ENCODE assay signal across 8 mouse cellular contexts in genomic region chr19:10038910-10039309, GRCm38 (mm10). TPM values are rescaled to one million over a fixed set of nuclear protein-coding genes. Genes with fewer than 3 reads are reported as not detected.
A peak's percentile ranks its signal among the peaks of the same experiment; 100 is the strongest.
DNase-seq lines count a peak whose midpoint lies in the region; ATAC-seq lines count a peak whose summit lies in the region.

No protein-coding gene starts in this region.

- no peaks in the 10 kb centered on the region; the same call in 1 of the 2 replicates for H3K27me3 ChIP-seq in embryonic facial prominence, embryonic 13.5 days
- peaks cover 36% of the 10 kb centered on the region for H3K27me3 ChIP-seq in embryonic facial prominence, embryonic 10.5 days (replicated peaks; ENCODE audit: low read depth, poor library complexity, severe bottlenecking)
- no peaks in the 10 kb centered on the region for H3K27me3 ChIP-seq in heart, embryonic 14.5 days (ENCODE audit: control insufficient read depth, insufficient read depth, low read length)
- no peaks in the 10 kb centered on the region; the same call in 1 of the 2 replicates for H3K27me3 ChIP-seq in limb, embryonic 15.5 days

- 6% methylated on average over 3 of the region's 3 CpGs for WGBS in embryonic facial prominence, embryonic 13.5 days
- WGBS in embryonic facial prominence, embryonic 10.5 days: 32% methylated on average over 3 of the region's 3 CpGs
- 4% methylated on average over 3 of the region's 3 CpGs for WGBS in heart, embryonic 14.5 days
- 6% methylated on average over 3 of the region's 3 CpGs for WGBS in limb, embryonic 15.5 days

- H3K4me1 ChIP-seq in embryonic facial prominence, embryonic 13.5 days: peaks cover 40% of the 10 kb centered on the region
- H3K4me1 ChIP-seq in embryonic facial prominence, embryonic 10.5 days: peaks cover 42% of the 10 kb centered on the region
- H3K4me1 ChIP-seq in heart, embryonic 14.5 days (ENCODE audit: control insufficient read depth in 2 of 2, insufficient read depth in 2 of 2, low read length in 2 of 2): peaks cover 36 to 61% of the 10 kb centered on the region in 2 experiments
- peaks cover 40% of the 10 kb centered on the region for H3K4me1 ChIP-seq in limb, embryonic 15.5 days

- peaks cover 18% of the 10 kb centered on the region for H3K36me3 ChIP-seq in embryonic facial prominence, embryonic 13.5 days
- H3K36me3 ChIP-seq in embryonic facial prominence, embryonic 10.5 days (replicated peaks): peaks cover 27% of the 10 kb centered on the region
- peaks cover 19% of the 10 kb centered on the region for H3K36me3 ChIP-seq in heart, embryonic 14.5 days (ENCODE audit: control insufficient read depth, insufficient read depth, low read length)
- H3K36me3 ChIP-seq in limb, embryonic 15.5 days: peaks cover 8% of the 10 kb centered on the region; the same call in 1 of the 2 replicates

- H3K4me3 ChIP-seq in embryonic facial prominence, embryonic 13.5 days: no peak overlapping the region
- H3K4me3 ChIP-seq in embryonic facial prominence, embryonic 10.5 days: no peak overlapping the region
- H3K4me3 ChIP-seq in heart, embryonic 14.5 days (ENCODE audit: control insufficient read depth in 1 of 2, insufficient read depth in 1 of 2, low read depth in 1 of 2, low read length in 2 of 2): no peak overlapping the region
- H3K4me3 ChIP-seq in limb, embryonic 15.5 days: no peak overlapping the region

- no peak for DNase-seq in embryonic facial prominence, embryonic 10.5 days (ENCODE audit: low spot score)
- peak; percentile 20 for DNase-seq in MN1 (ENCODE audit: low spot score)
- no peak for DNase-seq in neural tube, embryonic 10.5 days (ENCODE audit: extremely low spot score, low spot score)
- DNase-seq in spleen, adult 18-20 months: no peak

- no peak for ATAC-seq in embryonic facial prominence, embryonic 13.5 days (ENCODE audit: insufficient number of reproducible peaks, insufficient read depth, low FRiP score, low TSS enrichment, low read depth)
- no peak for ATAC-seq in heart, embryonic 14.5 days (ENCODE audit: insufficient number of reproducible peaks, insufficient read depth, low FRiP score, low read depth)
- ATAC-seq in limb, embryonic 15.5 days (ENCODE audit: insufficient number of reproducible peaks, low FRiP score, low TSS enrichment, low read depth): no peak
- no peak for ATAC-seq in inflammation-experienced regulatory T-cells, adult 6 months

- H3K27ac ChIP-seq in embryonic facial prominence, embryonic 13.5 days: peak overlapping the region; percentile 33
- H3K27ac ChIP-seq in embryonic facial prominence, embryonic 10.5 days (replicated peaks): no peak overlapping the region
- peak overlapping the region; percentile 77 to 92 for H3K27ac ChIP-seq in heart, embryonic 14.5 days (replicated peaks in 1 of 2; ENCODE audit: control insufficient read depth in 1 of 2, insufficient read depth in 1 of 2, low read depth in 2 of 2, low read length in 2 of 2)
- peak overlapping the region; percentile 61 for H3K27ac ChIP-seq in limb, embryonic 15.5 days

- 0 out of 2 replicates have a peak overlapping the region, but pooled peaks have one; percentile 27 for H3K9ac ChIP-seq in embryonic facial prominence, embryonic 13.5 days
- peak overlapping the region; percentile 9; the same call in 1 of the 2 replicates for H3K9ac ChIP-seq in heart, embryonic 14.5 days (ENCODE audit: low read length)
- no peak overlapping the region for H3K9ac ChIP-seq in limb, embryonic 15.5 days

- no peaks in the 10 kb centered on the region for H3K9me3 ChIP-seq in embryonic facial prominence, embryonic 13.5 days
- no peaks in the 10 kb centered on the region for H3K9me3 ChIP-seq in embryonic facial prominence, embryonic 10.5 days
- no peaks in the 10 kb centered on the region for H3K9me3 ChIP-seq in heart, embryonic 14.5 days (ENCODE audit: control insufficient read depth, low read length)
- no peaks in the 10 kb centered on the region for H3K9me3 ChIP-seq in limb, embryonic 15.5 days

- peak overlapping the region; percentile 9; the same call in 1 of the 2 replicates for H3K4me2 ChIP-seq in embryonic facial prominence, embryonic 13.5 days
- H3K4me2 ChIP-seq in heart, embryonic 14.5 days (ENCODE audit: low read length): peak overlapping the region; percentile 41
- H3K4me2 ChIP-seq in limb, embryonic 15.5 days: 0 out of 2 replicates have a peak overlapping the region, but pooled peaks have one; percentile 2

RNA-seq across cellular contexts. Expression of gene Fads3, which starts 2.5 kb away (rescaled TPM):
- 8.6 and 10.0 TPM in 2 replicates for polyA plus RNA-seq in embryonic facial prominence, embryonic 13.5 days (2015; fragmentation: Nextera tagmentation; extraction: Ambion mirVana)
- polyA plus RNA-seq in embryonic facial prominence, embryonic 10.5 days (2016; fragmentation: Nextera tagmentation; extraction: Ambion mirVana): 4.0 and 4.3 TPM in 2 replicates
- 25.3 and 32.5 TPM in 2 replicates for polyA plus RNA-seq in heart, embryonic 14.5 days (2014; fragmentation: Nextera tagmentation; extraction: Ambion mirVana)
- 12.7 and 17.1 TPM in 2 replicates for polyA plus RNA-seq in limb, embryonic 15.5 days (2015; fragmentation: Nextera tagmentation; extraction: Ambion mirVana)
- polyA plus RNA-seq in inflammation-experienced regulatory T-cells, adult 6 months (2017; shearing (Covaris generic)): not detected

RNA-seq across cellular contexts. Expression of gene Rab3il1, which starts 37.4 kb away (rescaled TPM):
- 42.0 and 43.3 TPM in 2 replicates for polyA plus RNA-seq in embryonic facial prominence, embryonic 13.5 days (2015; fragmentation: Nextera tagmentation; extraction: Ambion mirVana)
- polyA plus RNA-seq in embryonic facial prominence, embryonic 10.5 days (2016; fragmentation: Nextera tagmentation; extraction: Ambion mirVana): 51.7 and 57.4 TPM in 2 replicates
- 27.6 and 27.7 TPM in 2 replicates for polyA plus RNA-seq in heart, embryonic 14.5 days (2014; fragmentation: Nextera tagmentation; extraction: Ambion mirVana)
- 44.8 and 45.1 TPM in 2 replicates for polyA plus RNA-seq in limb, embryonic 15.5 days (2015; fragmentation: Nextera tagmentation; extraction: Ambion mirVana)
- polyA plus RNA-seq in inflammation-experienced regulatory T-cells, adult 6 months (2017; shearing (Covaris generic)): not detected

RNA-seq across cellular contexts. Expression of gene Best1, which starts 37.5 kb away (rescaled TPM):
- 0.73 and 0.98 TPM in 2 replicates for polyA plus RNA-seq in embryonic facial prominence, embryonic 13.5 days (2015; fragmentation: Nextera tagmentation; extraction: Ambion mirVana)
- polyA plus RNA-seq in embryonic facial prominence, embryonic 10.5 days (2016; fragmentation: Nextera tagmentation; extraction: Ambion mirVana): 1.6 TPM in 2 replicates
- 0.24 and 0.40 TPM in 2 replicates for polyA plus RNA-seq in heart, embryonic 14.5 days (2014; fragmentation: Nextera tagmentation; extraction: Ambion mirVana)
- 1.9 and 2.1 TPM in 2 replicates for polyA plus RNA-seq in limb, embryonic 15.5 days (2015; fragmentation: Nextera tagmentation; extraction: Ambion mirVana)
- under 1 TPM in 1 of 3 experiments, not detected in 2; 0.21 TPM for polyA plus RNA-seq in inflammation-experienced regulatory T-cells, adult 6 months (2017; shearing (Covaris generic))

RNA-seq across cellular contexts. Expression of gene Fth1, which starts 58.5 kb away (rescaled TPM):
- 1,553 and 1,793 TPM in 2 replicates for polyA plus RNA-seq in embryonic facial prominence, embryonic 13.5 days (2015; fragmentation: Nextera tagmentation; extraction: Ambion mirVana)
- 1,291 and 1,338 TPM in 2 replicates for polyA plus RNA-seq in embryonic facial prominence, embryonic 10.5 days (2016; fragmentation: Nextera tagmentation; extraction: Ambion mirVana)
- polyA plus RNA-seq in heart, embryonic 14.5 days (2014; fragmentation: Nextera tagmentation; extraction: Ambion mirVana): 1,816 and 1,859 TPM in 2 replicates
- 1,462 and 1,539 TPM in 2 replicates for polyA plus RNA-seq in limb, embryonic 15.5 days (2015; fragmentation: Nextera tagmentation; extraction: Ambion mirVana)
- polyA plus RNA-seq in inflammation-experienced regulatory T-cells, adult 6 months (2017; shearing (Covaris generic)): 1,000 to 10,000 TPM; 1,678 to 2,599 (median 2,226) TPM

Comparison
In these comparisons a context has a peak if more than half of its experiments do, and no peak if none do; other contexts are left out.
1. RNA of gene Rab3il1, which starts 37.4 kb away (polyA plus RNA-seq): 51.7 to 57.4 TPM in embryonic facial prominence, embryonic 10.5 days, 44.8 to 45.1 TPM in limb, embryonic 15.5 days, 42.0 to 43.3 TPM in embryonic facial prominence, embryonic 13.5 days and 27.6 to 27.7 TPM in heart, embryonic 14.5 days; not detected in inflammation-experienced regulatory T-cells, adult 6 months; every median in the first group is over 10 times any median in the second.
2. Peak in every context shown above with its lines, with median percentiles within 50 percentile points of each other: H3K4me2 ChIP-seq.